Mouse (Mus musculus) forebrain, embryonic 11.5 days (tissue): ENCODE data around the gene Pxmp4. TPM values are rescaled to one million over a fixed set of nuclear protein-coding genes. Genes with fewer than 3 reads are reported as not detected.

Experiments
- ATAC-seq: fragments of 200-750 bp; cut with Nextera tagmentation; replicated peaks from 2 replicates; pipeline ENCODE4 v1.8.0; 2017; ENCODE audit warnings: moderate TSS enrichment; ENCODE audit not compliant: low FRiP score
- DNase-seq: peaks from one replicate; pipeline ENCODE4 v3.0.0-alpha.2; 2017; ENCODE audit warnings: low spot score
- H3K27ac ChIP-seq: fragments of 300-500 bp; sonication (generic); 2 replicates; pipeline ENCODE4 v1.5.1; 2014; ENCODE audit warnings: low read depth, low read length
- H3K27me3 ChIP-seq: fragments of 300-500 bp; sonication (generic); 2 replicates; pipeline ENCODE4 v1.6.1; 2014; ENCODE audit warnings: mild to moderate bottlenecking, low read length, mixed read lengths; ENCODE audit not compliant: control insufficient read depth, insufficient read depth
- H3K36me3 ChIP-seq: fragments of 300-500 bp; sonication (generic); 2 replicates; pipeline ENCODE4 v1.6.1; 2014; ENCODE audit warnings: mild to moderate bottlenecking, low read length, moderate library complexity, mixed read lengths; ENCODE audit not compliant: control insufficient read depth, insufficient read depth
- H3K4me1 ChIP-seq: fragments of 300-500 bp; sonication (generic); replicated peaks from 2 replicates; pipeline ENCODE4 v1.6.1; 2014; ENCODE audit warnings: low read length, mixed read lengths; ENCODE audit not compliant: control insufficient read depth, insufficient read depth
- H3K4me2 ChIP-seq: fragments of 300-500 bp; sonication (generic); 2 replicates; pipeline ENCODE4 v1.6.1; 2014; ENCODE audit warnings: low read depth, mild to moderate bottlenecking, low read length, moderate library complexity, mixed read lengths; ENCODE audit not compliant: severe bottlenecking
- H3K4me3 ChIP-seq: fragments of 300-500 bp; sonication (generic); 2 replicates; pipeline ENCODE4 v1.5.1; 2014; ENCODE audit warnings: low read depth, low read length
- H3K9ac ChIP-seq: fragments of 300-500 bp; sonication (generic); 2 replicates; pipeline ENCODE4 v1.6.1; 2014; ENCODE audit warnings: low read length
- H3K9me3 ChIP-seq: fragments of 300-500 bp; sonication (generic); 2 replicates; pipeline ENCODE4 v1.6.1; 2016; ENCODE audit warnings: low read length, mixed read lengths; ENCODE audit not compliant: control insufficient read depth
- WGBS: fragments of 180-500 bp; shearing (Covaris S2); extraction: QIAGEN DNeasy Blood & Tissue Kit; methylation state at CpG from one replicate; pipeline ENCODE4 v1.1.7; 2014; 5-methylcytosine and 5-hydroxymethylcytosine counted together
- polyA plus RNA-seq: library from polyadenylated mRNA; unstranded; fragments of >200 nt; fragmentation: Nextera tagmentation; extraction: Ambion mirVana; gene quantifications from 2 replicates; pipeline ENCODE4 v1.2.1, GENCODE M21; 2014

Pxmp4 gene
- polyA plus RNA-seq, 1 experiment from 2014 or later = 10.0 TPM

GRCm38 (mm10) chr2:154603007-154603637 lies 386 bp downstream of the Pxmp4 start:
- 25% methylated on average over 22 of the region's 22 CpGs for WGBS
- peak overlapping the region; percentile 73 for H3K9ac ChIP-seq
- peak overlapping the region; percentile 57 for H3K4me2 ChIP-seq
- H3K4me3 ChIP-seq = peak overlapping the region; percentile 58
- H3K27ac ChIP-seq = no peak overlapping the region
- no peak; the same call in 1 of the 2 replicates for ATAC-seq
- H3K9me3 ChIP-seq = no peaks in the 10 kb centered on the region
- H3K36me3 ChIP-seq = no peaks in the 10 kb centered on the region
- peaks cover 7% of the 10 kb centered on the region; the same call in 1 of the 2 replicates for H3K4me1 ChIP-seq
- no peak for DNase-seq
- no peaks in the 10 kb centered on the region for H3K27me3 ChIP-seq

- DNase-seq (no peak), ATAC-seq (no peak)
- no peak overlapping the region for H3K4me2 ChIP-seq
- no peaks in the 10 kb centered on the region for H3K9me3 ChIP-seq
- H3K36me3 ChIP-seq = no peaks in the 10 kb centered on the region
- no peaks in the 10 kb centered on the region for H3K27me3 ChIP-seq
- 79% methylated on average over 3 of the region's 3 CpGs for whole genome bisulfite sequencing
- H3K4me3 ChIP-seq = no peak overlapping the region
- peaks cover 7% of the 10 kb centered on the region; the same call in 1 of the 2 replicates for H3K4me1 ChIP-seq
- H3K9ac ChIP-seq = no peak overlapping the region
- H3K27ac ChIP-seq = no peak overlapping the region
Observed at GRCm38 (mm10) chr2:154601324-154601723, 2.2 kb downstream of the Pxmp4 start.

- DNase-seq (no peak), ATAC-seq (no peak)
- Histone ChIP-seq H3K36me3 (no peaks in the 10 kb centered on the region), H3K4me3 (no peak overlapping the region), H3K27me3 (no peaks in the 10 kb centered on the region), H3K4me1 (peaks cover 7% of the 10 kb centered on the region; the same call in 1 of the 2 replicates), H3K4me2 (no peak overlapping the region), H3K27ac (no peak overlapping the region), H3K9ac (no peak overlapping the region), H3K9me3 (no peaks in the 10 kb centered on the region)
- WGBS = 66% methylated on average over 6 of the region's 6 CpGs
Observed at GRCm38 (mm10) chr2:154600586-154600985, 2.9 kb downstream of the Pxmp4 start.

- no peak overlapping the region for H3K4me3 ChIP-seq
- H3K4me1 ChIP-seq = no peaks in the 10 kb centered on the region
- WGBS = 85% methylated on average over 3 of the region's 3 CpGs
- H3K36me3 ChIP-seq = no peaks in the 10 kb centered on the region
- no peak overlapping the region for H3K4me2 ChIP-seq
- H3K9me3 ChIP-seq = no peaks in the 10 kb centered on the region
- no peak for DNase-seq
- H3K27ac ChIP-seq = no peak overlapping the region
- H3K27me3 ChIP-seq = no peaks in the 10 kb centered on the region
- ATAC-seq = no peak
- H3K9ac ChIP-seq = no peak overlapping the region
Observed at GRCm38 (mm10) chr2:154597399-154597798, 6.1 kb downstream of the Pxmp4 start.

GRCm38 (mm10) chr2:154595775-154596174 lies 7.7 kb downstream of the Pxmp4 start:
- Histone ChIP-seq H3K27ac (no peak overlapping the region), H3K9ac (no peak overlapping the region), H3K9me3 (no peaks in the 10 kb centered on the region), H3K4me2 (no peak overlapping the region), H3K4me1 (no peaks in the 10 kb centered on the region), H3K27me3 (no peaks in the 10 kb centered on the region), H3K4me3 (no peak overlapping the region), H3K36me3 (no peaks in the 10 kb centered on the region)
- WGBS = 93% methylated on average over 5 of the region's 5 CpGs
- ATAC-seq = no peak
- no peak for DNase-seq

GRCm38 (mm10) chr2:154593025-154593424 lies 10.5 kb downstream of the Pxmp4 start:
- Histone ChIP-seq H3K36me3 (no peaks in the 10 kb centered on the region), H3K4me1 (no peaks in the 10 kb centered on the region), H3K4me3 (no peak overlapping the region), H3K9ac (no peak overlapping the region), H3K9me3 (no peaks in the 10 kb centered on the region), H3K27me3 (no peaks in the 10 kb centered on the region), H3K27ac (no peak overlapping the region), H3K4me2 (no peak overlapping the region)
- no peak for ATAC-seq
- no peak for DNase-seq
- 64% methylated on average over 3 of the region's 3 CpGs for WGBS

GRCm38 (mm10) chr2:154591239-154591638 lies 12.3 kb downstream of the Pxmp4 start:
- H3K9me3 ChIP-seq = no peaks in the 10 kb centered on the region
- no peak overlapping the region for H3K27ac ChIP-seq
- no peaks in the 10 kb centered on the region for H3K36me3 ChIP-seq
- H3K4me3 ChIP-seq = no peak overlapping the region
- no peaks in the 10 kb centered on the region for H3K4me1 ChIP-seq
- H3K9ac ChIP-seq = no peak overlapping the region
- no peak overlapping the region for H3K4me2 ChIP-seq
- 86% methylated on average over 3 of the region's 3 CpGs for WGBS
- H3K27me3 ChIP-seq = no peaks in the 10 kb centered on the region
- DNase-seq = no peak
- no peak for ATAC-seq

- Histone ChIP-seq H3K9ac (no peak overlapping the region), H3K27ac (no peak overlapping the region), H3K36me3 (no peaks in the 10 kb centered on the region), H3K4me1 (no peaks in the 10 kb centered on the region), H3K27me3 (no peaks in the 10 kb centered on the region), H3K9me3 (no peaks in the 10 kb centered on the region), H3K4me3 (no peak overlapping the region), H3K4me2 (no peak overlapping the region)
- DNase-seq = no peak
- 86% methylated on average over 4 of the region's 4 CpGs for WGBS
- ATAC-seq = no peak
Observed at GRCm38 (mm10) chr2:154589051-154589450, 14.5 kb downstream of the Pxmp4 start.

- no peak for ATAC-seq
- no peak overlapping the region for H3K27ac ChIP-seq
- no peak overlapping the region for H3K9ac ChIP-seq
- H3K9me3 ChIP-seq = no peaks in the 10 kb centered on the region
- peak; percentile 75 for DNase-seq
- 68% methylated on average over 5 of the region's 5 CpGs for WGBS
- H3K4me1 ChIP-seq = no peaks in the 10 kb centered on the region
- no peaks in the 10 kb centered on the region for H3K36me3 ChIP-seq
- no peak overlapping the region for H3K4me2 ChIP-seq
- H3K4me3 ChIP-seq = no peak overlapping the region
- H3K27me3 ChIP-seq = no peaks in the 10 kb centered on the region
Observed at GRCm38 (mm10) chr2:154586405-154586804, 17.1 kb downstream of the Pxmp4 start.
